Mouse (Mus musculus) monocyte, adult 2 months (primary cell): Measurements from ENCODE around the gene Clstn1.
"Not testable (repeated sequence)": the region's sequence is repeated elsewhere in the genome, so short reads cannot be mapped to it uniquely, and the experiment has no call there.

Experiments
- DNase-seq, 2 experiments: peaks; one replicate each; pipeline ENCODE4 v3.0.0; 2022; ENCODE audit warnings: low spot score in 2 of 2, low read depth in 1 of 2

Gene Clstn1

GRCm38 (mm10) chr4:149594913-149595581 lies 8.8 kb downstream of the Clstn1 start:
- DNase-seq, result no peak

- no peak for DNase-seq
Observed at GRCm38 (mm10) chr4:149597641-149598208, 11.5 kb downstream of the Clstn1 start.

GRCm38 (mm10) chr4:149599549-149599948 lies 13.3 kb downstream of the Clstn1 start:
- no peak for DNase-seq

- no peak for DNase-seq
Observed at GRCm38 (mm10) chr4:149600130-149600529, 13.9 kb downstream of the Clstn1 start.

- DNase-seq, result no peak
Observed at GRCm38 (mm10) chr4:149601484-149601883, 15.2 kb downstream of the Clstn1 start.

- DNase-seq, result no peak
Observed at GRCm38 (mm10) chr4:149602236-149602635, 16.0 kb downstream of the Clstn1 start.

GRCm38 (mm10) chr4:149603860-149604259 lies 17.6 kb downstream of the Clstn1 start:
- no peak for DNase-seq

GRCm38 (mm10) chr4:149604518-149604917 lies 18.2 kb downstream of the Clstn1 start:
- DNase-seq, result no peak

GRCm38 (mm10) chr4:149606056-149606455 lies 19.8 kb downstream of the Clstn1 start:
- DNase-seq, result no peak

GRCm38 (mm10) chr4:149606766-149607358 lies 20.6 kb downstream of the Clstn1 start:
- no peak for DNase-seq

- no peak for DNase-seq
Observed at GRCm38 (mm10) chr4:149607591-149608308, 21.5 kb downstream of the Clstn1 start.

- DNase-seq, result no peak
Observed at GRCm38 (mm10) chr4:149608309-149608638, 22.0 kb downstream of the Clstn1 start.

GRCm38 (mm10) chr4:149609256-149610025 lies 23.2 kb downstream of the Clstn1 start:
- DNase-seq, result no peak

GRCm38 (mm10) chr4:149611376-149612044 lies 25.2 kb downstream of the Clstn1 start:
- DNase-seq, result no peak

- DNase-seq, result not testable (repeated sequence)
Observed at GRCm38 (mm10) chr4:149613497-149613896, 27.2 kb downstream of the Clstn1 start.

- no peak for DNase-seq
Observed at GRCm38 (mm10) chr4:149614869-149615268, 28.6 kb downstream of the Clstn1 start.

- DNase-seq, result not testable (repeated sequence)
Observed at GRCm38 (mm10) chr4:149616999-149617398, 30.7 kb downstream of the Clstn1 start.

- no peak for DNase-seq
Observed at GRCm38 (mm10) chr4:149619988-149620387, 33.7 kb downstream of the Clstn1 start.

GRCm38 (mm10) chr4:149621286-149621685 lies 35.0 kb downstream of the Clstn1 start:
- no peak for DNase-seq

- DNase-seq, result no peak
Observed at GRCm38 (mm10) chr4:149623711-149624110, 37.4 kb downstream of the Clstn1 start.

GRCm38 (mm10) chr4:149626809-149627208 lies 40.5 kb downstream of the Clstn1 start:
- no peak for DNase-seq
